Comparison of ENCODE assay signal across 23 mouse cellular contexts in genomic region chr10:62173941-62174448, GRCm38 (mm10). TPM values are rescaled to one million over a fixed set of nuclear protein-coding genes. Genes with fewer than 3 reads are reported as not detected.
A peak's percentile ranks its signal among the peaks of the same experiment; 100 is the strongest.
DNase-seq lines count a peak whose midpoint lies in the region; ATAC-seq and TF ChIP-seq lines count a peak whose summit lies in the region.
"Had no signal": no experiment of that assay in that cellular context is flagged by ENCODE, and none has a peak within 500 bp of the region (broad histone marks: within the 10 kb centered on the region; RNA-seq: fewer than 3 reads in every experiment).

No protein-coding gene starts in this region.

- H3K4me2 ChIP-seq in hindbrain, embryonic 11.5 days (replicated peaks; ENCODE audit: low read depth, low read length), result no peak overlapping the region
- no peak overlapping the region for H3K4me2 ChIP-seq in hindbrain, embryonic 13.5 days
- no peak overlapping the region for H3K4me2 ChIP-seq in midbrain, embryonic 13.5 days (replicated peaks)
- H3K4me2 ChIP-seq: embryonic facial prominence, embryonic 15.5 days; kidney, embryonic 15.5 days; limb, embryonic 12.5 days; liver, embryonic 13.5 days; lung, embryonic 14.5 days; neural tube, embryonic 13.5 days had no signal

- H3K9me3 ChIP-seq in hindbrain, embryonic 11.5 days (ENCODE audit: control insufficient read depth, low read length), result no peaks in the 10 kb centered on the region
- H3K9me3 ChIP-seq in hindbrain, embryonic 13.5 days, result peaks cover 13% of the 10 kb centered on the region
- no peaks in the 10 kb centered on the region; the same call in 1 of the 2 replicates for H3K9me3 ChIP-seq in midbrain, embryonic 13.5 days
- H3K9me3 ChIP-seq: embryonic facial prominence, embryonic 15.5 days; kidney, embryonic 15.5 days; limb, embryonic 12.5 days; liver, embryonic 13.5 days had no signal

- TF ChIP-seq POLR2A in brain, embryonic 14.5 days (IDR thresholded peaks at IDR 0.05; ENCODE audit: borderline replicate concordance, extremely low read depth, insufficient read depth, insufficient read length, poor library complexity, severe bottlenecking), result no peak

- no peaks in the 10 kb centered on the region for H3K36me3 ChIP-seq in hindbrain, embryonic 11.5 days (ENCODE audit: control insufficient read depth, insufficient read depth, low read length)
- H3K36me3 ChIP-seq in hindbrain, embryonic 13.5 days, result no peaks in the 10 kb centered on the region
- no peaks in the 10 kb centered on the region for H3K36me3 ChIP-seq in midbrain, embryonic 13.5 days
- H3K36me3 ChIP-seq: embryonic facial prominence, embryonic 15.5 days; kidney, embryonic 15.5 days; limb, embryonic 12.5 days; liver, embryonic 13.5 days; neural tube, embryonic 13.5 days had no signal

- H3K4me3 ChIP-seq in hindbrain, embryonic 11.5 days (ENCODE audit: low read depth, low read length), result no peak overlapping the region
- no peak overlapping the region for H3K4me3 ChIP-seq in hindbrain, embryonic 13.5 days
- H3K4me3 ChIP-seq in midbrain, embryonic 13.5 days (replicated peaks), result no peak overlapping the region
- H3K4me3 ChIP-seq: embryonic facial prominence, embryonic 15.5 days; kidney, embryonic 15.5 days; limb, embryonic 12.5 days; liver, embryonic 13.5 days; neural tube, embryonic 13.5 days had no signal

- peaks cover 28% of the 10 kb centered on the region for H3K27me3 ChIP-seq in hindbrain, embryonic 11.5 days (ENCODE audit: control insufficient read depth, insufficient read depth, low read length)
- H3K27me3 ChIP-seq in hindbrain, embryonic 13.5 days, result peaks cover 79% of the 10 kb centered on the region
- peaks cover 74% of the 10 kb centered on the region for H3K27me3 ChIP-seq in midbrain, embryonic 13.5 days
- H3K27me3 ChIP-seq: embryonic facial prominence, embryonic 15.5 days; liver, embryonic 13.5 days had no signal

- H3K4me1 ChIP-seq in hindbrain, embryonic 11.5 days (replicated peaks; ENCODE audit: control insufficient read depth, insufficient read depth, low read length), result peaks cover 2% of the 10 kb centered on the region; the same call in 1 of the 2 replicates
- peaks cover 24% of the 10 kb centered on the region for H3K4me1 ChIP-seq in hindbrain, embryonic 13.5 days (replicated peaks)
- peaks cover 25% of the 10 kb centered on the region for H3K4me1 ChIP-seq in midbrain, embryonic 13.5 days (replicated peaks)
- H3K4me1 ChIP-seq: liver, embryonic 13.5 days had no signal

- no peak for ATAC-seq in hindbrain, embryonic 11.5 days (ENCODE audit: low FRiP score)
- no peak for ATAC-seq in hindbrain, embryonic 13.5 days (ENCODE audit: low FRiP score)
- peak; percentile 29; the same call in 1 of the 2 replicates for ATAC-seq in midbrain, embryonic 13.5 days

- TF ChIP-seq CTCF in brain, embryonic 14.5 days (IDR thresholded peaks at IDR 0.05; ENCODE audit: borderline replicate concordance, extremely low read depth, insufficient read depth, insufficient read length), result no peak

- 18% methylated on average over 9 of the region's 9 CpGs for WGBS in hindbrain, embryonic 11.5 days
- 12% methylated on average over 9 of the region's 9 CpGs for WGBS in hindbrain, embryonic 13.5 days
- WGBS in midbrain, embryonic 13.5 days, result 13% methylated on average over 9 of the region's 9 CpGs

- no peak overlapping the region for H3K9ac ChIP-seq in hindbrain, embryonic 11.5 days (ENCODE audit: low read depth, low read length)
- H3K9ac ChIP-seq in hindbrain, embryonic 13.5 days, result no peak overlapping the region
- H3K9ac ChIP-seq in midbrain, embryonic 13.5 days (replicated peaks), result no peak overlapping the region
- H3K9ac ChIP-seq: embryonic facial prominence, embryonic 15.5 days; kidney, embryonic 15.5 days; limb, embryonic 12.5 days; liver, embryonic 13.5 days; lung, embryonic 14.5 days had no signal

- peak; percentile 39 for DNase-seq in hindbrain, embryonic 11.5 days (ENCODE audit: low spot score)
- peak; percentile 19 for DNase-seq in brain, embryonic 14.5 days (ENCODE audit: low read depth)
- peak; percentile 40 for DNase-seq in embryo, embryonic 11 days
- no peak for DNase-seq in cerebellum, adult 9-10 months
- no peak for DNase-seq in layer of hippocampus, postnatal 36 days
- DNase-seq: cerebellum, adult 2 months; gastrocnemius, postnatal 36 days; liver, embryonic 13.5 days; lung, postnatal 4 days had no signal

- peak overlapping the region; percentile 20; the same call in 1 of the 2 replicates for H3K27ac ChIP-seq in hindbrain, embryonic 11.5 days (ENCODE audit: low read depth, low read length)
- no peak overlapping the region for H3K27ac ChIP-seq in hindbrain, embryonic 13.5 days
- no peak overlapping the region for H3K27ac ChIP-seq in midbrain, embryonic 13.5 days
- H3K27ac ChIP-seq: embryonic facial prominence, embryonic 15.5 days; kidney, embryonic 15.5 days; limb, embryonic 12.5 days; liver, embryonic 13.5 days; stomach, postnatal 0 days had no signal

RNA-seq across cellular contexts. Expression of gene Fam241b, which starts 30.3 kb away (rescaled TPM):
- polyA plus RNA-seq in hindbrain, embryonic 11.5 days (2014; fragmentation: Nextera tagmentation; extraction: Ambion mirVana), result 6.7 and 7.2 TPM in 2 replicates
- polyA plus RNA-seq in hindbrain, embryonic 13.5 days (2015; fragmentation: Nextera tagmentation; extraction: Ambion mirVana), result 111 and 113 TPM in 2 replicates
- 72.0 and 92.8 TPM in 2 replicates for polyA plus RNA-seq in brain, embryonic 14.5 days (2012; rRNA removed)
- 110 and 118 TPM in 2 replicates for polyA plus RNA-seq in midbrain, embryonic 13.5 days (2015; fragmentation: Nextera tagmentation; extraction: Ambion mirVana)
- 10 to 100 TPM; 31.3 to 37.6 TPM for total RNA-seq in layer of hippocampus, postnatal 36 days (2021)

RNA-seq across cellular contexts. Expression of gene Neurog3, which starts 41.1 kb away (rescaled TPM):
- polyA plus RNA-seq in hindbrain, embryonic 11.5 days (2014; fragmentation: Nextera tagmentation; extraction: Ambion mirVana), result 2.1 and 2.5 TPM in 2 replicates
- polyA plus RNA-seq in hindbrain, embryonic 13.5 days (2015; fragmentation: Nextera tagmentation; extraction: Ambion mirVana), result 0.30 and 0.65 TPM in 2 replicates
- 0.07 and 0.43 TPM in 2 replicates for polyA plus RNA-seq in brain, embryonic 14.5 days (2012; rRNA removed)
- 0.48 and 0.65 TPM in 2 replicates for polyA plus RNA-seq in midbrain, embryonic 13.5 days (2015; fragmentation: Nextera tagmentation; extraction: Ambion mirVana)
- total RNA-seq in layer of hippocampus, postnatal 36 days (2021), result not detected
- total RNA-seq: adrenal gland, adult 18-20 months; adrenal gland, postnatal 4 days; gastrocnemius, postnatal 36 days; heart, adult 8-10 months; hematopoietic stem cell, adult 5-6 weeks; layer of hippocampus, postnatal 10 days had no signal
- polyA plus RNA-seq: embryonic facial prominence, embryonic 15.5 days; heart, embryonic 16.5 days; kidney, embryonic 15.5 days; limb, embryonic 12.5 days; liver, embryonic 13.5 days; lung, embryonic 14.5 days had no signal

RNA-seq across cellular contexts. Expression of gene Tspan15, which starts 57.1 kb away (rescaled TPM):
- polyA plus RNA-seq in hindbrain, embryonic 11.5 days (2014; fragmentation: Nextera tagmentation; extraction: Ambion mirVana), result 9.2 and 11.0 TPM in 2 replicates
- polyA plus RNA-seq in hindbrain, embryonic 13.5 days (2015; fragmentation: Nextera tagmentation; extraction: Ambion mirVana), result 20.6 and 22.1 TPM in 2 replicates
- 18.6 and 19.0 TPM in 2 replicates for polyA plus RNA-seq in brain, embryonic 14.5 days (2012; rRNA removed)
- 15.0 and 18.7 TPM in 2 replicates for polyA plus RNA-seq in midbrain, embryonic 13.5 days (2015; fragmentation: Nextera tagmentation; extraction: Ambion mirVana)
- total RNA-seq in layer of hippocampus, postnatal 36 days (2021), result 10 to 100 TPM; 18.3 to 18.5 TPM

Comparison
In these comparisons a context has a peak if more than half of its experiments do, and no peak if none do; other contexts are left out.
1. DNase-seq: peak in hindbrain, embryonic 11.5 days (single experiment), brain, embryonic 14.5 days (single experiment) and embryo, embryonic 11 days (single experiment); none in cerebellum, adult 9-10 months (single experiment) and layer of hippocampus, postnatal 36 days (0 of 2).